Mouse (Mus musculus) liver, adult 2 months (tissue): Measurements from ENCODE around the gene Dnajc6. TPM values are rescaled to one million over a fixed set of nuclear protein-coding genes. Genes with fewer than 3 reads are reported as not detected.

Source experiments
- DNase-seq: peaks from one replicate; pipeline ENCODE4 v3.0.0-alpha.2; 2011; ENCODE audit warnings: low read depth, low spot score; ENCODE audit errors: extremely low read depth
- H3K27ac ChIP-seq: fragments of 200-500 bp; replicated peaks from 2 replicates; pipeline ENCODE4 v1.5.1; 2012; ENCODE audit warnings: low read depth, mild to moderate bottlenecking, control low read depth, inconsistent platforms, low read length; ENCODE audit not compliant: insufficient read depth
- H3K27me3 ChIP-seq: fragments of 200-500 bp; 2 replicates; pipeline ENCODE4 v1.6.1; 2012; ENCODE audit warnings: mild to moderate bottlenecking, moderate library complexity, low read length, inconsistent platforms; ENCODE audit not compliant: control insufficient read depth, insufficient read depth
- H3K36me3 ChIP-seq: fragments of 200-500 bp; 2 replicates; pipeline ENCODE4 v1.6.1; 2012; ENCODE audit warnings: low read length, inconsistent platforms; ENCODE audit not compliant: control insufficient read depth, insufficient read depth
- H3K4me1 ChIP-seq: fragments of 200-500 bp; 2 replicates; pipeline ENCODE4 v1.6.1; 2011; ENCODE audit warnings: low read length; ENCODE audit not compliant: control insufficient read depth, insufficient read depth
- H3K4me3 ChIP-seq: fragments of 200-500 bp; 2 replicates; pipeline ENCODE4 v1.5.1; 2011; ENCODE audit warnings: low read depth, mild to moderate bottlenecking, control low read depth, low read length, moderate library complexity; ENCODE audit not compliant: insufficient read depth
- H3K79me2 ChIP-seq: fragments of 200-500 bp; 2 replicates; pipeline ENCODE4 v1.6.1; 2012; ENCODE audit warnings: inconsistent platforms, mild to moderate bottlenecking, low read length, moderate library complexity; ENCODE audit not compliant: control insufficient read depth, insufficient read depth
- H3K9ac ChIP-seq: fragments of 200-500 bp; 2 replicates; pipeline ENCODE4 v1.6.1; 2012; ENCODE audit warnings: low read depth, mild to moderate bottlenecking, control low read depth, inconsistent platforms, low read length
- CTCF ChIP-seq: fragments of 200-500 bp; IDR thresholded peaks from 2 replicates; pipeline ENCODE4 v1.5.1; 2011; ENCODE audit warnings: low read depth, low read length, control low read depth
- POLR2A ChIP-seq: fragments of 200-500 bp; IDR thresholded peaks from 2 replicates; pipeline ENCODE4 v1.6.1; 2011; ENCODE audit warnings: low read length, control low read depth; ENCODE audit not compliant: insufficient read depth; ENCODE audit errors: extremely low read depth
- WGBS: fragments of 180-500 bp; shearing (Covaris S2); methylation state at CpG from one replicate; pipeline ENCODE4 v1.1.7; 2018; 5-methylcytosine and 5-hydroxymethylcytosine counted together
- polyA plus RNA-seq: library from polyadenylated mRNA; depleted of rRNA; stranded (reverse); fragments of >200 nt; gene quantifications from 2 replicates; pipeline ENCODE4 v1.2.3, GENCODE M21; 2012
- total RNA-seq: library from RNA; depleted of rRNA; stranded (reverse); fragments of >200 nt; gene quantifications from 2 replicates; pipeline ENCODE4 v1.2.3, GENCODE M21; 2014

The Dnajc6 gene
- total and polyA plus RNA-seq, 2 experiments = 0.01 to 0.09 TPM

GRCm38 (mm10) chr4:101579517-101579916, 83.1 kb downstream of the Dnajc6 start:
- H3K79me2 ChIP-seq = no peaks in the 10 kb centered on the region
- WGBS = 81% methylated on average over 5 of the region's 5 CpGs
- TF ChIP-seq CTCF (no peak), POLR2A (no peak)

GRCm38 (mm10) chr4:101581156-101581555, 84.7 kb downstream of the Dnajc6 start:
- 83% methylated on average over 4 of the region's 4 CpGs for WGBS
- no peaks in the 10 kb centered on the region for H3K36me3 ChIP-seq
- H3K27ac ChIP-seq = no peak overlapping the region
- H3K9ac ChIP-seq = no peak overlapping the region
- no peak overlapping the region for H3K4me3 ChIP-seq
- TF ChIP-seq CTCF (no peak), POLR2A (no peak)
- no peak for DNase-seq
- no peaks in the 10 kb centered on the region for H3K27me3 ChIP-seq
- no peaks in the 10 kb centered on the region for H3K4me1 ChIP-seq
- no peaks in the 10 kb centered on the region for H3K79me2 ChIP-seq

More at GRCm38 (mm10) chr4:101579517-101579916, 83.1 kb downstream of the Dnajc6 start:
- no peaks in the 10 kb centered on the region for H3K4me1 ChIP-seq
- DNase-seq = no peak
- no peaks in the 10 kb centered on the region for H3K36me3 ChIP-seq
- H3K27ac ChIP-seq = no peak overlapping the region
- no peaks in the 10 kb centered on the region for H3K27me3 ChIP-seq
- no peak overlapping the region for H3K4me3 ChIP-seq
- no peak overlapping the region for H3K9ac ChIP-seq

DNA sequence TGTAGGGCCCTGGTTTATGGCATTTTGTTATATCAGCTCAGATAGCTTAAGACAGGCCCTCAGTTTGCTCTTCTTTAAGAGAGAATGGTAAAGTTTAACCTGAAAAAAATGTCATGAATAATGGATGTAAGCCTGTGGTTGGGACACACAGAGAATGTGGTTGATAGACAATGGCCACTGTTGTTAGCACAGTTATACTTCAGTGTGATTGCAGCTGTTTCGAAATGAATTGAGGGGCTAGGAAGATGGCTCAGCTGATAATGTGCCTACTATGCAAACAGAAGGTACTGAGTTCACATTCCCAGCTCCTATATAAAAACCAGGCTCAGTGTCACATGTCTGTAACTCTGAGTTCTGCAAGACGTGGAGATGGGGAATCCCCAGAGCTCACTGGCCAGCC, 86.4 kb downstream of the Dnajc6 start:
- TF ChIP-seq POLR2A (no peak), CTCF (no peak)
- no peak overlapping the region for H3K27ac ChIP-seq
- H3K9ac ChIP-seq = no peak overlapping the region
- H3K4me3 ChIP-seq = no peak overlapping the region
- no peak for DNase-seq
- WGBS = 65% methylated on average over 2 of the region's 2 CpGs
- no peaks in the 10 kb centered on the region for H3K36me3 ChIP-seq
- H3K4me1 ChIP-seq = no peaks in the 10 kb centered on the region
- H3K79me2 ChIP-seq = no peaks in the 10 kb centered on the region
- H3K27me3 ChIP-seq = no peaks in the 10 kb centered on the region

GRCm38 (mm10) chr4:101584524-101585454, 88.3 kb downstream of the Dnajc6 start:
- no peaks in the 10 kb centered on the region for H3K36me3 ChIP-seq
- no peak for DNase-seq
- TF ChIP-seq CTCF (no peak), POLR2A (no peak)
- H3K4me1 ChIP-seq = no peaks in the 10 kb centered on the region
- no peaks in the 10 kb centered on the region for H3K79me2 ChIP-seq
- no peak overlapping the region for H3K27ac ChIP-seq
- H3K27me3 ChIP-seq = no peaks in the 10 kb centered on the region
- no peak overlapping the region for H3K4me3 ChIP-seq
- 76% methylated on average over 19 of the region's 19 CpGs for WGBS
- no peak overlapping the region for H3K9ac ChIP-seq

- Histone ChIP-seq H3K27ac (no peak overlapping the region), H3K4me1 (no peaks in the 10 kb centered on the region), H3K9ac (no peak overlapping the region), H3K27me3 (no peaks in the 10 kb centered on the region), H3K79me2 (no peaks in the 10 kb centered on the region), H3K4me3 (no peak overlapping the region), H3K36me3 (no peaks in the 10 kb centered on the region)
- WGBS = 33% methylated on average over 8 of the region's 8 CpGs
- DNase-seq = no peak
- TF ChIP-seq CTCF = no peak
- no peak for TF ChIP-seq POLR2A
Measured at GRCm38 (mm10) chr4:101585455-101586184, 89.2 kb downstream of the Dnajc6 start.
